Mouse (Mus musculus) kidney, adult 2 months (tissue): ENCODE measurements around the gene Edem3. TPM values are rescaled to one million over a fixed set of nuclear protein-coding genes. Genes with fewer than 3 reads are reported as not detected.

Experiments
- DNase-seq: peaks from one replicate; pipeline ENCODE4 v3.0.0; 2021
- H3K27ac ChIP-seq: fragments of 200-500 bp; 2 replicates; pipeline ENCODE4 v1.5.1; 2012; ENCODE audit warnings: low read depth, low read length, control low read depth, inconsistent platforms; ENCODE audit not compliant: insufficient read depth
- H3K27me3 ChIP-seq: fragments of 200-500 bp; replicated peaks from 2 replicates; pipeline ENCODE4 v1.6.1; 2012; ENCODE audit warnings: mild to moderate bottlenecking, moderate library complexity, low read length, inconsistent platforms; ENCODE audit not compliant: control insufficient read depth, insufficient read depth
- H3K36me3 ChIP-seq: fragments of 200-500 bp; 2 replicates; pipeline ENCODE4 v1.6.1; 2012; ENCODE audit warnings: mild to moderate bottlenecking, moderate library complexity, low read length, inconsistent platforms; ENCODE audit not compliant: control insufficient read depth, insufficient read depth
- H3K4me1 ChIP-seq: fragments of 200-500 bp; 2 replicates; pipeline ENCODE4 v1.6.1; 2011; ENCODE audit warnings: low read length; ENCODE audit not compliant: control insufficient read depth, insufficient read depth
- H3K4me3 ChIP-seq: fragments of 200-500 bp; 2 replicates; pipeline ENCODE4 v1.5.1; 2011; ENCODE audit warnings: mild to moderate bottlenecking, low read depth, low read length, control low read depth; ENCODE audit not compliant: insufficient read depth
- CTCF ChIP-seq: fragments of 200-500 bp; conservative IDR thresholded peaks from 2 replicates; pipeline ENCODE4 v1.5.1; 2011; ENCODE audit warnings: low read depth, mild to moderate bottlenecking, control low read depth, low read length, moderate library complexity, mixed read lengths; ENCODE audit not compliant: insufficient read depth, insufficient read length
- POLR2A ChIP-seq: fragments of 200-500 bp; IDR thresholded peaks from one replicate; pipeline ENCODE4 v1.6.1; 2011; ENCODE audit warnings: low read depth, low read length, control low read depth
- WGBS: fragments of 180-500 bp; shearing (Covaris S2); methylation state at CpG from one replicate; pipeline ENCODE4 v1.1.7; 2018; 5-methylcytosine and 5-hydroxymethylcytosine counted together
- polyA plus RNA-seq: library from polyadenylated mRNA; depleted of rRNA; stranded (reverse); fragments of >200 nt; gene quantifications from 2 replicates; pipeline ENCODE4 v1.2.3, GENCODE M21; 2012; rRNA removed

Edem3 gene
- polyA plus RNA-seq, 1 experiment: 9.5 TPM

DNA sequence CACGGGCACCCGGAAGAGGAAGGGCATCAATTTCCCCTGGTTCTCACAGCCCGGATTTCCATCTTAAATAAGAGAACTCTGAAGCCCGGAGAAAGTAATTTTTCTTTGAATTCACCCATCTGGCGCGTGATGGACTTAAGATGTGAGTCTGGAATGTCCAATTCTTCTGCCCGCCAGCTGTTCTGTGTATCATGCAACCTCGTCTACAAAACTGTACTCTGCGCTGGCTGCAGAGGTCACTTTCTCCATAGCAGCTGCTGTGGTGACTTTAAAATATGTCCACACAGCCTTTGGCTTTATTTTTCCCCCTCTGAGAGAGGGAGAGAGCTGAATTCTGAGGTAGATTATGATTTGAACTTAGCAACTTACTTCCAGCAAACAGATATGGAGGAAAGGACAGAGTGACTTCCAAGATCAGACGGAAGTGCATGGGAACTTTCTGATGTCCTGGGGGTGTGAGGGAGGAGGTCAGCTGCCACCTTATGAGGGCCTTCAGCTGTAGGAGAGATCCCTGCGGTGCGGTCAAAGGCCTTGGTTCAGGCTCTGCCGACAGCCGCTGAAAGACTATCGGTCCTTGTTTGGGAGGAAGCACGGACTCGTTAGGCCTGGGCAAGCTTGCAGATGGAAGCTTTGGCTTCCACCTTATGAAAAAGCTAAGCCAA lies 108.1 kb downstream of the Edem3 start:
- no peaks in the 10 kb centered on the region for H3K27me3 ChIP-seq
- no peaks in the 10 kb centered on the region for H3K4me1 ChIP-seq
- TF ChIP-seq POLR2A (no peak), CTCF (no peak)
- H3K4me3 ChIP-seq: no peak overlapping the region
- 75% methylated on average over 17 of the region's 17 CpGs for WGBS
- H3K27ac ChIP-seq: no peak overlapping the region
- no peak for DNase-seq
- H3K36me3 ChIP-seq: no peaks in the 10 kb centered on the region

DNA sequence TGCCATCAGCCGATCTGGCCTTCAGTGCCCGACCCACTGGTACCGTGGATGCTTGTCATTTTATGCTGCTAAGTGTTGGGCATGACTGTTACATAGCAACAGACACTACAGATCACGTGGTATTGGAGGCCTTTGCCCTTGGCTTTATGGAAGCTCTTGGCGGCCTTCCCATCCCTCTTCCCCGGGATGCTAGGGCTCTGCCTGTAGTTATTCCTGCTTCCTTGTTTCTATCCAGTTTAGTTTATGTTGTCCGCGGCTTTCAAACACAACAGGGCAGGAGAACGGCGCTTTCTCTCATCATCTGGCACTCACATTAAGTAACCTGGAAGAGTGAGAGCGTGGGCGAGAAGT lies 108.6 kb downstream of the Edem3 start:
- Histone ChIP-seq H3K27me3 (no peaks in the 10 kb centered on the region), H3K36me3 (no peaks in the 10 kb centered on the region), H3K27ac (no peak overlapping the region), H3K4me1 (no peaks in the 10 kb centered on the region), H3K4me3 (no peak overlapping the region)
- WGBS: 68% methylated on average over 12 of the region's 12 CpGs
- no peak for TF ChIP-seq CTCF
- no peak for TF ChIP-seq POLR2A
- DNase-seq: peak; percentile 33

DNA sequence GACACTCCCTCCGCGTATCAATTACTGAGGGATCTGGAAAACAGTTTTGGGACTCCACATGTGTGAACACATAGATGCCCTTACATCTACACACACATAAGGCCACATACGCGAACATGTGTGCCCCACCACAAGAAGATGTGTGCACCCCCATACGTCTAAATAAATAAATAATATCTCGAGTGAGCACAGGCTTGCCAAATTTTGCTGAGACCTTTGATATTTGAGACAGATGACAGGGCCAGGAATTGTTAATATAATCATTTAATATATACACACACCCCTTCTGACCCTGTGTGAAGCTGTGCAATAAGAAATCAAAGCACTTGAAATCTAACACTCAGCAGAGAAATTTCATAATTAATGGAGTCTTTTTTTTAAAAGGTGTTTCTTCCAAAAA lies 109.2 kb downstream of the Edem3 start:
- no peak overlapping the region for H3K4me3 ChIP-seq
- H3K27me3 ChIP-seq: no peaks in the 10 kb centered on the region
- TF ChIP-seq POLR2A (no peak), CTCF (no peak)
- 91% methylated on average over 6 of the region's 6 CpGs for WGBS
- H3K36me3 ChIP-seq: no peaks in the 10 kb centered on the region
- H3K27ac ChIP-seq: no peak overlapping the region
- DNase-seq: no peak
- H3K4me1 ChIP-seq: no peaks in the 10 kb centered on the region

Other genes starting within 250 kb of the Edem3 start
- 5.7 and 5.8 TPM in 2 replicates for gene Fam129a, start 184.2 kb upstream of the Edem3 start, polyA plus RNA-seq